Mouse (Mus musculus) spleen, adult 2 months (tissue): ENCODE measurements at regions not wholly inside any gene's neighbourhood (a gene's known extent, or its start where the extent isn't known, plus 50 kb on each side); places are given as distances from the start of the nearest gene placed in this dataset.

Source experiments
- CTCF ChIP-seq: fragments of 200-500 bp; IDR thresholded peaks from 2 replicates; pipeline ENCODE4 v1.5.1; 2011; ENCODE audit warnings: mild to moderate bottlenecking, inconsistent platforms; ENCODE audit not compliant: insufficient read depth, insufficient read length, insufficient replicate concordance; ENCODE audit errors: extremely low read depth
- POLR2A ChIP-seq: fragments of 200-500 bp; IDR thresholded peaks from 2 replicates; pipeline ENCODE4 v1.6.1; 2011; ENCODE audit warnings: low read depth, low read length, inconsistent platforms

- TF ChIP-seq CTCF (no peak), POLR2A (no peak)
Observed at GRCm38 (mm10) chr10:117435734-117436121, 55.9 kb upstream of the Cpsf6 start.
